ENCODE assay signal across 19 mouse cellular contexts in the genomic region with DNA sequence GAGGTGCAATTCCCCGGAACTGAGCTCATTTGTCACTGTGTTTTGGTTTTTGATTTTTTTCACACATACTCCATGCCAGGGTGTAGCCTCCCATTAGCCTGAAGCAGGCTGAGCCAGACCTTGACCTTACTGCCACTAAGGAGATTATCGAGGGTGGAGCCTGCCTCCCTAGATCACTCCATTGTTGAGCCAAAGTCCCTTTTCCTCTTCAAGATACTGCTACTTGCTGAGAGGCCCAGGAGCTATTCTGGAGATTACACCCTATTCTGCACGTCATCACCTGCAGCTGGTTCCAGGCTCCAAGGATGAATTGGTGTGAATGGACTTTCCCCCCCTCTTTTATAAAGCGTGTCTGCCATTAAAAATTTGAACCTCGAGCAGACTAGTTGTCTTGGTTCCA. TPM values are rescaled to one million over a fixed set of nuclear protein-coding genes. Genes with fewer than 3 reads are reported as not detected.
"Had no signal": no experiment of that assay in that cellular context is flagged by ENCODE, and none has a peak within 500 bp of the region (broad histone marks: within the 10 kb centered on the region; RNA-seq: fewer than 3 reads in every experiment).

No protein-coding gene starts in this region.

- H3K9me3 ChIP-seq: neural tube, embryonic 13.5 days; neural tube, embryonic 15.5 days; stomach, embryonic 15.5 days had no signal

- H3K9ac ChIP-seq: neural tube, embryonic 13.5 days; neural tube, embryonic 15.5 days; stomach, embryonic 15.5 days had no signal

- H3K4me3 ChIP-seq: neural tube, embryonic 13.5 days; neural tube, embryonic 15.5 days; stomach, embryonic 15.5 days had no signal

- H3K27me3 ChIP-seq: neural tube, embryonic 13.5 days; neural tube, embryonic 15.5 days; stomach, embryonic 15.5 days had no signal

- H3K4me2 ChIP-seq: neural tube, embryonic 13.5 days; neural tube, embryonic 15.5 days; stomach, embryonic 15.5 days had no signal

- H3K4me1 ChIP-seq: neural tube, embryonic 13.5 days; neural tube, embryonic 15.5 days; stomach, embryonic 15.5 days had no signal

- H3K36me3 ChIP-seq: neural tube, embryonic 13.5 days; neural tube, embryonic 15.5 days; stomach, embryonic 15.5 days had no signal

- H3K27ac ChIP-seq: neural tube, embryonic 13.5 days; neural tube, embryonic 15.5 days; stomach, embryonic 15.5 days; stomach, postnatal 0 days had no signal

- DNase-seq: retina, postnatal 1 day; right cerebral cortex, adult 18-20 months; right cerebral cortex, postnatal 14 days; right cerebral cortex, postnatal 25 days; right cerebral cortex, postnatal 4 days; spleen, adult 18-20 months; thymus, adult 18-20 months; thymus, adult 2 months; thymus, postnatal 14 days; thymus, postnatal 36 days; thymus, postnatal 4 days had no signal

RNA-seq across cellular contexts. Expression of a gene that starts 42.8 kb away (rescaled TPM):
- total RNA-seq: neutrophil, adult 5-6 weeks had no signal
- polyA plus RNA-seq: small intestine, adult 2 months; stomach, embryonic 14.5 days; testis, adult 2 months; thymus, adult 2 months had no signal
